Mouse (Mus musculus): Measurements from ENCODE around the gene Arsb.
A peak's percentile ranks its signal among the peaks of the same experiment; 100 is the strongest.

The Arsb gene

DNA sequence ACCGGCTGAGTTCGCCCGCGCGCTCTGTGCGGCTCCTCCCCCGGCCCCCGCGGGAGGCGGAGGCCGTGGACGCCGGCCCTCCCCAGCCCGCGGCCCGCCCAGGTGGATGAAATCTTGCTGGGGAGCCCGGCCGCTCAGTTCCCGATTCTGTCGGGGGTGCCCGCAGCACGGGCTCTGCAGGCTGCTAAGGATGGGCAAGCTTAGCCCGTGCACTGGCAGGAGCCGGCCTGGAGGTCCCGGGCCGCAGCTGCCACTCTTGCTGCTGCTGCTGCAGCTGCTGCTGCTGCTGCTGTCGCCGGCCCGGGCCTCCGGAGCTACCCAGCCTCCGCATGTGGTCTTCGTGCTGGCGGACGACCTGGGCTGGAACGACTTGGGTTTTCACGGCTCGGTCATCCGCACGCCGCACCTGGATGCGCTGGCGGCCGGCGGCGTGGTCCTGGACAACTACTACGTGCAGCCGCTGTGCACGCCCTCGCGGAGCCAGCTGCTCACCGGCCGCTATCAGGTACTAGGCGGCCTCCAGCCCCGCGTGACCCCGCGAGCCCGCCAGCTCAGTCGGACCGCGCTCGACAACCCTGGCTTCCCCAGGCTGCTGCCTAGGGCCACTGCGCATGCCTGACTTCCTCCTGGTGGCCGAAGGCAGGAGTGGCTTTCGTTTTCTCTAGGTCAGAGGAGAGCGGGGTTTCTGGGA is at the start of gene Arsb:
Gene Arsb (plus strand): TSS at position 43 of the 691 bp plus-strand sequence.
- peak; percentile 83 for DNase-seq

GRCm38 (mm10) chr13:93721916-93722315 is 49.5 kb upstream of the Arsb start:
- DNase-seq = peak; percentile 23

- no peak for DNase-seq
Observed at GRCm38 (mm10) chr13:93723455-93723854, 48.0 kb upstream of the Arsb start.

DNA sequence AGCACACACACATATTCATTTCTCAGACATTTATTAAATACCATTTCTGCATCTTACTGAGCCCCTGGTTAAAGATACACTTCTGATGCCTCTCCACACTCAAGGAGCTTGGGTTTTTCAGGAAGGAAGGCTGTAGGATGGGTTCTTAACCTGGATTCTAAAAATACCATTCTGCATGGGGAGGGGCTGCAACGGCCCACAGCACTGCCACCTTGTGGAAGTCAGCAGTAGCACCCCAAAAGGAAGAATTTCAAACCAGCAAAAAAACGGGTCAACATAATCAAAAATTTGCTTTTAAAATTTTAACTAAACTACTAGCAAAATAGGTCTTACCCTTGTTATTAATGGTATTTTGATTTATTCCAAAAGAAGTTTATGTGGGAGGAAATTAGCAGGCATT is 47.2 kb upstream of the Arsb start:
- peak; percentile 27 for DNase-seq

- DNase-seq = no peak
Observed at GRCm38 (mm10) chr13:93735131-93735636, 36.2 kb upstream of the Arsb start.

DNA sequence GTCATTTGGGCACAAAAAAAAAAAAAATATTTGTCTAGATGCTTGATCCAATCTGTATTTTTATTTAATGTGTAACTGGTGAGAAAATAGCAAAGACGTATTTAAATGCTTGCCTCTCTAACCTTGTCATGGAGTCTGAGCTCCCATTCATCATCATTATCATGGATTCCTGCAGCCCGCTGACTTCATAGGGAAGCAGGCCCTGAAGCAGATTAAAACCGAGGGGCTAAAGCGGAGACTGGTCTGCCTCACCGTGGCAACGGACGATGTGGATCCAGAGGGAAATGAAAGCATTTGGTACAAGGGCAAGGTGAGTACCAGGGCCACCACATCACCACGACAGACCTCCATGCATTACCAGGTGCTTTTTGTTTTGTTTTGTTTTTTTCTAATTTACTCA is 27.3 kb upstream of the Arsb start:
- DNase-seq = no peak

- no peak for DNase-seq
Observed at GRCm38 (mm10) chr13:93752597-93753400, 18.6 kb upstream of the Arsb start.

- DNase-seq = no peak
Observed at GRCm38 (mm10) chr13:93755084-93755483, 16.3 kb upstream of the Arsb start.

GRCm38 (mm10) chr13:93756674-93757073 is 14.8 kb upstream of the Arsb start:
- DNase-seq = no peak

DNA sequence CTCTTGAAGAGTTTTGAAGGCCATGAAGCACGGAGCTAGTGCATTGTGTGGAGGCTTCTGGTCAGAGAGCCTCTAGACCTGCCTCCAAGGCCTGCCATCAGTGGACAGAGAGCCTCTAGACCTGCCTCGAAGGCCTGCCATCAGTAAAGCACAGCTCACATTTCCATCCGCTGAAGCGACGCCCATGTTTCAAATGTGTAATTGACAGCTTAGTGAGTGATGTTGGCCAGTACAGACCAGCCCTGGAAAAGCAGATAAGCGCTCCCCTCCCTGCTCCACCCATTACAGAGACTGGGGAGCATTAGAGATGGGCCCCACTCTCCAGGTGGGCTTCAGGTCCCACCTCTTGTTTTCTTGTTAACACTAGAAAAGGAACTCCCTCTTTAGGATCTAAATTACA is 13.9 kb upstream of the Arsb start:
- no peak for DNase-seq

DNA sequence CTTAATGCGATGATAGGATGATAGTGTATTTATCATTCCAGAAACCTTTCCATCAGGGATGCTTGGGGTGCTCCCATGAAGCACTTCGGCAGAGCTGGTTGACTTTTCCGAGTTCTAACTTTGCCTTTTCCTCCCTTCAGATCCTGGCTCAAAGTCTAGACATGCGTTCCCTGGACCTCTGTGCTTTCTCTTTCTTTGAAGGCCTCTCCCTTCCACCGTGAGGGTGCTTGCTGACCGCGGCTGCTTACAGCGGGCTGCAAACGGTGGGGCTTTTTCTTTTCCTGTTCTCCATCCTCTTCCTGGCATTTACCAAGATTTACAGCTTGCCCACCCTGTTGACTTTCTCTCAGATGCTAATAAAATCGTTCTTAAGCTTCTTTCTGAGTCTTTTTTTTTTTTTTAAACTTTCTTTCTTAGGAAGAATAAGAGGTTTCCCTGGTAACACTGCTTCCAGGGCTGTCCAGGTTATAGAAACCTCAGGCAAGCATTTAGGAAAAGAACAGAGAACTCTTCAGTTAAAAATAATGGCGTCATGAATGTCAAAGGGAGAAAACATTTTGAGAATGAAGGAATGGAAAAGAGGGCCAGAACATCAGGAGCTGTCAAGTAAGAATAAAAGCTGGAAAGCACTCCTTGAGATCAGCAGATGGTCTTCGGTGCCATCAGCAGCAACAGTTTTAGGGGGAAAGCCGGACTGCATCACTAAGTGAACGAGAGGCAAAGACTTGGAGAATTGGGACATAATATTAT is 13.1 kb upstream of the Arsb start:
- no peak for DNase-seq

- no peak for DNase-seq
Observed at GRCm38 (mm10) chr13:93761831-93762230, 9.6 kb upstream of the Arsb start.

GRCm38 (mm10) chr13:93762879-93763278 is 8.6 kb upstream of the Arsb start:
- DNase-seq = no peak

- no peak for DNase-seq
Observed at GRCm38 (mm10) chr13:93764321-93764973, 7.0 kb upstream of the Arsb start.

DNA sequence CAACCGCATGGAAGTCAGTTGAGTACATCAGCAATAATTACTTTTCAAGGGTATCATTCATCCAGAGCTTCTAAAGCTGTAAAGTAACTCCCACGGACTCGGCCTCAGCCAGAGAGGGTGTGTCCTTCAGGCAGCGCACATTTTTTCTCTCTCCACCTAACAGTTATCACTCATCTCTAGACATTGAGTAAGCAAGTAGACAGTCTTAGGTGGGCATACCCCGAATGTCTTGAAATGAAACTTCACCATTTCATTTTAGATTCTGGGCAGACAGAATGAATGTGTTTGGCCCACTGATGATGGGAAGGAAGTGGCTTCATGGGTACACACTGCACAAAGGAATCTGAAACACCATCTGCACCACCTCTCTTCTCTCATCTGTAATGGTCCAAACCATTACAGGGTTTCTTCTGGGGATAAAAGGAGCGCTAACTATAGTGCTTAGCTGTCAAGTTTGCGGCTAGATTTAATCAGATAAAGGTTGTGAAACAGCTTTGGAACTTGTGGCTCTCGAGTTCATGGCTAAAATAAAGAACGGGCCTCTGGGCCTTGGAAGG is 321 bp upstream of the Arsb start:
- no peak for DNase-seq

DNA sequence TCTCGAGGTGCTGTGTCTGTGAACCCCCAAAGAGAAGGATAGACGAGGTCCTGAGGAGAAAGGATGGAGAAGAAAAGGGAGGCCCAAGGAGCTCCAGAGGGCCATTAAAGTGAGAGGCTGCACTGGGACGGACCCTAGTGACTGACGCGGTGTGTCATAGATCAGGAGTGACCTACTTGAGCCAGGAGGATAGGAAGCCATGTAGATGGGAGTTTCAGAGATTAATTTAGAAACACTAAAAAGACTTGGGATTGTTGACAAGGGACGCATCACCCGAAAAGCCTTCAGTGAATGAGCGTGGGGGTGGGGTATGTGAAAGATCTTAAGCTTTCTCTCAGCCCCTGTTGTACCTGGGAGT is 828 bp downstream of the Arsb start:
- DNase-seq = no peak

DNA sequence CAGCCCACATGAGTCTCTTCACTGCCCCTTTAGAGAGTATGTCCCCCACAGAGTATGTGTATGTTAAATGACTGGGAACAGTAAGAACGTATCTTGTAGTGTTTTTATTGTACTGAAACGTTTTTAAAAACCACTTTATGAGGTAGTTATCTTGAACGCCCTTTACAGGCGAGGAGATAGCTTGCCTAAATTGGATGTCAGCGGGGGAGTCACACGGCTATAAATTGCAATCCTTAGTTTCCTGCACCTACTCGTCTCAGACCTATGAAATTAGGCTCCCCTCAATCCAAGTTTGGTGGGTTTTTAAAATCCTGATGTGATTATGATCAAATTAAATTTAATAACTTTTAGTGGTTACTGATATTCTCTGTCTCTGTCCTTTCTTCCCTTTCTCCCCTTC is 1.4 kb downstream of the Arsb start:
- no peak for DNase-seq

DNA sequence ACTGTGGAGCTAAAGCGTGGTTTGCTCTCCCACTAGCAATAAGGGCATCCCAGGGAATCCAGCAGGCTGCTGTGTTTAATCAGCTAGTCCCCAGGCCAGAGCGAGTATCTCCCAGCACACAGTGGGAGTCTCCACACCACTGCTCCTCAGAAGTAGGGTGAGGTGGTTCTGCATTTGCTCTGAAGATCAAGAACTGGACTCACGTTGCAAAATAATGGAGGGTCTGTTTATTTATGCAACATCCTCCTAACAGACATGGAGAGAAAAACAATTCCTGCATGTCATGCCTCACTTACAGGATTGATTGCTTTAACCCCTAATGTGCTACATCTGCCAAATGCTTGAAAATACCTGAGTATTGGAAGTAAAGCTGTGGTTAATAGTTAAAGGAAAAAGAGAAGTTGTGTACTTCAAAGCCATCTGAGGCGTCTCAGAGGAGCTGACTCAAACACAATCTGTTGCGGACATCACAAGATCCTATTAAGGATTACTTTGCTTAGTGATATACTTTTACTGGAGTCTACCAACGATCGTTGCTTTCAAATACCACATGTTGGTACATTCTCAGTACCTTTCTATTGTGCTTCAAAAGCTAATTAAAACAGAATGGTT is 2.4 kb downstream of the Arsb start:
- DNase-seq = no peak

DNA sequence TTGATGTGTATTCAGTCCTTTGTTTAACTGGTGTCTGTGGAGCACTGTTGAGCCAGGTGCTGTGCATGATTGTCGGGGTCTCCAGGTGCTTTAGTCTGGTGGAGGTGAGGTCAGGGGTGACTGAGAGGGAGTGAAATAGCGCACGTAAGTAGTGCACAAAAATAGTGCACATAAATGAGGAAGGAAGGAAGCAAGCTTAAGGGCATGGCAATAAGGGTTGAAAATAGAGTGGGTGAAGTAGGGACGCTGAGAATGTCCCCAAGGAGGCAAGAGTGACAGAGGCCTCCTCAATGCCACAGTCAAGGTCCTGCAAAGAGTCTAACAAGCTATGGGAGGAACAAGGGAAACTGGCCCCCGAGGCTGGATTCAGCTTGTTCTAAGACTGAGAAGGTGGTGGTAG is 11.4 kb downstream of the Arsb start:
- no peak for DNase-seq

GRCm38 (mm10) chr13:93785329-93785728 is 13.9 kb downstream of the Arsb start:
- no peak for DNase-seq

GRCm38 (mm10) chr13:93786051-93786450 is 14.6 kb downstream of the Arsb start:
- DNase-seq = no peak

DNA sequence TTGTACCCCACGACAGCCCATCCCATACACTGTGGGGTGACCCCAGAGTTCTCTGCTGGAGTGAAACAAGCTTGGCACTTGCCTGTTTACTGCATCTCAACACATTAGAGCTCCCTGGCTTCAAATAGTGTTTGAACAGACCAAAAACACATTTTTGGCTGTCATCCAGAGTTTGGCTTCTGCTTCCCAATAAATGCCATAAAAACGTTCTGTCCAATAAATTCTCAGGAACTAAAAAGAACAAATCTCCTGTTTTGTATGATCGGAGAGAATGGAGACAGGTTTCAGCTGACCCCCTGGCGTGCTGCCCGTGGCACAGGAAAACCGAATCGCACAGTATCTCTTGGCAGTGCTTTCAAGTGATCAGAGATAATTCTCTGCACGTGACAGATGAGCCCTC is 16.2 kb downstream of the Arsb start:
- no peak for DNase-seq
